Mouse (Mus musculus): Measurements from ENCODE around the gene Dars.

GRCm38 (mm10) chr1:128460780-128461179, 43.6 kb upstream of the Dars start:
- no peak for TF ChIP-seq CTCF (IDR thresholded peaks at IDR 0.05; ENCODE audit: extremely low read depth, insufficient read depth, low read length)
- TF ChIP-seq POLR2A (IDR thresholded peaks at IDR 0.05; ENCODE audit: extremely low read depth, insufficient read depth, low read length) = no peak

All from cortical plate, adult 2 months (tissue).